Mouse (Mus musculus) adrenal gland, adult 2 months (tissue): ENCODE results near the gene Prss16. TPM values are rescaled to one million over a fixed set of nuclear protein-coding genes. Genes with fewer than 3 reads are reported as not detected.
A peak's percentile ranks its signal among the peaks of the same experiment; 100 is the strongest.

ENCODE experiments used
- DNase-seq: peaks from one replicate; pipeline ENCODE4 v3.0.0; 2021
- microRNA-seq, 2 experiments: library from miRNA; unstranded; fragments of <30 nt; microRNA quantifications; one replicate each; pipeline ENCODE4 v1.2.0; 2021
- polyA plus RNA-seq: library from polyadenylated mRNA; depleted of rRNA; stranded (reverse); fragments of >200 nt; gene quantifications from 2 replicates; pipeline ENCODE4 v1.2.3, GENCODE M21; 2012; rRNA removed
- total RNA-seq, 2 experiments: library from RNA; stranded (reverse); gene quantifications; 2 replicates each; pipeline ENCODE4 v1.2.3; 2021

The Prss16 gene
- total and polyA plus RNA-seq, 3 experiments = 0.61 to 1.0 TPM; not detected in 1

GRCm38 (mm10) chr13:21974221-21974725, 35.3 kb downstream of the Prss16 start:
- peak; percentile 91 for DNase-seq

- DNase-seq = no peak
These were observed 37.9 kb downstream of the Prss16 start for GRCm38 (mm10) chr13:21971641-21972040.

- no peak for DNase-seq
These were observed 39.7 kb downstream of the Prss16 start for GRCm38 (mm10) chr13:21969816-21970215.

- no peak for DNase-seq
These were observed 40.3 kb downstream of the Prss16 start for GRCm38 (mm10) chr13:21969269-21969668.

Small RNA genes lying within 50 kb of the gene (microRNA-seq; reads per million reads assigned to microRNA genes)
- gene Gm44390 (0 reads per million in 2 experiments), gene Gm44486 (0 reads per million in 2 experiments)

Other genes starting within 250 kb of the Prss16 start
- gene Hist1h1b, start 229.1 kb downstream of the Prss16 start, total RNA-seq = 10 to 100 TPM; 11.6 to 11.7 TPM
- 0.34 and 0.37 TPM in 2 replicates for gene Hist1h1b, start 229.1 kb downstream of the Prss16 start, polyA plus RNA-seq
- 10 to 100 TPM; 41.4 to 42.7 TPM for gene Hist1h3i, start 226.4 kb downstream of the Prss16 start, total RNA-seq
- gene Hist1h3i, start 226.4 kb downstream of the Prss16 start, polyA plus RNA-seq = 16.8 and 25.5 TPM in 2 replicates
- 1 to 10 TPM; 3.4 to 4.6 TPM for gene Hist1h2an, start 222.5 kb downstream of the Prss16 start, total RNA-seq
- gene Hist1h2an, start 222.5 kb downstream of the Prss16 start, polyA plus RNA-seq = 4.2 TPM in 1 of 2 replicates, not detected in the other
- gene Hist1h2bp, start 222.3 kb downstream of the Prss16 start, total RNA-seq = 10 to 100 TPM in 1 of 2 experiments, 1 to 10 TPM in 1; 8.5 to 10.7 TPM
- 1.6 TPM in 1 of 2 replicates, not detected in the other for gene Hist1h2bp, start 222.3 kb downstream of the Prss16 start, polyA plus RNA-seq
- 10 to 100 TPM; 35.5 to 55.7 TPM for gene Hist1h2bq, start 199.5 kb downstream of the Prss16 start, total RNA-seq
- 13.1 and 16.6 TPM in 2 replicates for gene Hist1h2bq, start 199.5 kb downstream of the Prss16 start, polyA plus RNA-seq
- 10 to 100 TPM; 16.1 to 19.4 TPM for gene Hist1h2ao, start 199.3 kb downstream of the Prss16 start, total RNA-seq
- not detected in 2 replicates for gene Hist1h2ao, start 199.3 kb downstream of the Prss16 start, polyA plus RNA-seq
- 100 to 1,000 TPM; 165 to 190 TPM for gene Hist1h4m, start 198.0 kb downstream of the Prss16 start, total RNA-seq
- gene Hist1h4m, start 198.0 kb downstream of the Prss16 start, polyA plus RNA-seq = 4.5 TPM in 1 of 2 replicates, not detected in the other
- gene Hist1h4n, start 177.5 kb downstream of the Prss16 start, total RNA-seq = 10 to 100 TPM; 22.2 to 52.8 TPM
- gene Hist1h4n, start 177.5 kb downstream of the Prss16 start, polyA plus RNA-seq = 4.1 and 6.6 TPM in 2 replicates
- 10 to 100 TPM; 24.8 to 29.8 TPM for gene Hist1h2ap, start 176.2 kb downstream of the Prss16 start, total RNA-seq
- 126 and 141 TPM in 2 replicates for gene Hist1h2ap, start 176.2 kb downstream of the Prss16 start, polyA plus RNA-seq
- gene Hist1h2br, start 176.0 kb downstream of the Prss16 start, total RNA-seq = 10 to 100 TPM; 36.5 to 55.8 TPM
- gene Hist1h2br, start 176.0 kb downstream of the Prss16 start, polyA plus RNA-seq = 12.6 and 15.9 TPM in 2 replicates
- gene Zfp184, start 64.6 kb downstream of the Prss16 start, total RNA-seq = 1 to 10 TPM; 1.7 to 1.9 TPM
- 0.26 and 0.35 TPM in 2 replicates for gene Zfp184, start 64.6 kb downstream of the Prss16 start, polyA plus RNA-seq
- gene Pom121l2, start 28.5 kb downstream of the Prss16 start, total RNA-seq = not detected
- gene Pom121l2, start 28.5 kb downstream of the Prss16 start, polyA plus RNA-seq = not detected in 2 replicates
- gene Hist1h2ah, start 25.8 kb upstream of the Prss16 start, total RNA-seq = 10 to 100 TPM; 14.2 to 18.9 TPM
- 1.0 and 16.0 TPM in 2 replicates for gene Hist1h2ah, start 25.8 kb upstream of the Prss16 start, polyA plus RNA-seq
- 10 to 100 TPM; 27.4 to 48.0 TPM for gene Hist1h2bk, start 26.1 kb upstream of the Prss16 start, total RNA-seq
- 1.9 and 3.2 TPM in 2 replicates for gene Hist1h2bk, start 26.1 kb upstream of the Prss16 start, polyA plus RNA-seq
- 10 to 100 TPM; 48.5 to 52.2 TPM for gene Hist1h4i, start 31.6 kb upstream of the Prss16 start, total RNA-seq
- gene Hist1h4i, start 31.6 kb upstream of the Prss16 start, polyA plus RNA-seq = 11.4 and 12.7 TPM in 2 replicates
- 10 to 100 TPM; 14.1 to 18.2 TPM for gene Hist1h2ag, start 33.2 kb upstream of the Prss16 start, total RNA-seq
- gene Hist1h2ag, start 33.2 kb upstream of the Prss16 start, polyA plus RNA-seq = 0.45 TPM in 1 of 2 replicates, not detected in the other
- 10 to 100 TPM; 14.1 to 18.8 TPM for gene Hist1h2bj, start 33.5 kb upstream of the Prss16 start, total RNA-seq
- 2.3 and 2.8 TPM in 2 replicates for gene Hist1h2bj, start 33.5 kb upstream of the Prss16 start, polyA plus RNA-seq
- gene Vmn1r188, start 74.7 kb upstream of the Prss16 start, total RNA-seq = not detected
- gene Vmn1r188, start 74.7 kb upstream of the Prss16 start, polyA plus RNA-seq = not detected in 2 replicates
- not detected for gene Vmn1r189, start 96.1 kb upstream of the Prss16 start, total RNA-seq
- gene Vmn1r189, start 96.1 kb upstream of the Prss16 start, polyA plus RNA-seq = not detected in 2 replicates
- not detected for gene Vmn1r191, start 174.2 kb upstream of the Prss16 start, total RNA-seq
- not detected in 2 replicates for gene Vmn1r191, start 174.2 kb upstream of the Prss16 start, polyA plus RNA-seq
- gene Vmn1r192, start 181.4 kb upstream of the Prss16 start, total RNA-seq = not detected
- gene Vmn1r192, start 181.4 kb upstream of the Prss16 start, polyA plus RNA-seq = not detected in 2 replicates
- not detected for gene Vmn1r193, start 213.4 kb upstream of the Prss16 start, total RNA-seq
- not detected in 2 replicates for gene Vmn1r193, start 213.4 kb upstream of the Prss16 start, polyA plus RNA-seq
- gene Vmn1r194, start 234.5 kb upstream of the Prss16 start, total RNA-seq = not detected
- gene Vmn1r194, start 234.5 kb upstream of the Prss16 start, polyA plus RNA-seq = not detected in 2 replicates